Mouse (Mus musculus) olfactory bulb, adult 2 months (tissue): ENCODE data around the gene Adig. TPM values are rescaled to one million over a fixed set of nuclear protein-coding genes. Genes with fewer than 3 reads are reported as not detected.

Experiments
- H3K27ac ChIP-seq: fragments of 200-500 bp; 2 replicates; pipeline ENCODE4 v1.5.1; 2012; ENCODE audit warnings: low read depth, low read length; ENCODE audit not compliant: insufficient read depth
- H3K4me1 ChIP-seq: fragments of 200-500 bp; 2 replicates; pipeline ENCODE4 v1.6.1; 2012; ENCODE audit warnings: low read length; ENCODE audit not compliant: control insufficient read depth, insufficient read depth
- H3K4me3 ChIP-seq: fragments of 200-500 bp; 2 replicates; pipeline ENCODE4 v1.5.1; 2012; ENCODE audit warnings: mild to moderate bottlenecking, low read depth, low read length, moderate library complexity; ENCODE audit not compliant: insufficient read depth
- CTCF ChIP-seq: fragments of 200-500 bp; IDR thresholded peaks from 2 replicates; pipeline ENCODE4 v1.5.1; 2012; ENCODE audit warnings: low read depth, mild to moderate bottlenecking, low read length, moderate library complexity; ENCODE audit not compliant: insufficient read depth
- POLR2A ChIP-seq: fragments of 200-500 bp; IDR thresholded peaks from 2 replicates; pipeline ENCODE4 v1.6.1; 2012; ENCODE audit warnings: mild to moderate bottlenecking, low read depth, low read length, moderate library complexity; ENCODE audit not compliant: insufficient read depth
- WGBS: fragments of 180-500 bp; shearing (Covaris S2); methylation state at CpG from one replicate; pipeline ENCODE4 v1.1.7; 2018; 5-methylcytosine and 5-hydroxymethylcytosine counted together
- polyA plus RNA-seq: library from polyadenylated mRNA; stranded (reverse); fragments of >200 nt; gene quantifications from 2 replicates; pipeline ENCODE4 v1.2.4, GENCODE M21; 2012; ENCODE audit warnings: low replicate concordance; ENCODE audit not compliant: missing spikeins, insufficient read depth, insufficient read length

Gene Adig
- polyA plus RNA-seq, 1 experiment = not detected

DNA sequence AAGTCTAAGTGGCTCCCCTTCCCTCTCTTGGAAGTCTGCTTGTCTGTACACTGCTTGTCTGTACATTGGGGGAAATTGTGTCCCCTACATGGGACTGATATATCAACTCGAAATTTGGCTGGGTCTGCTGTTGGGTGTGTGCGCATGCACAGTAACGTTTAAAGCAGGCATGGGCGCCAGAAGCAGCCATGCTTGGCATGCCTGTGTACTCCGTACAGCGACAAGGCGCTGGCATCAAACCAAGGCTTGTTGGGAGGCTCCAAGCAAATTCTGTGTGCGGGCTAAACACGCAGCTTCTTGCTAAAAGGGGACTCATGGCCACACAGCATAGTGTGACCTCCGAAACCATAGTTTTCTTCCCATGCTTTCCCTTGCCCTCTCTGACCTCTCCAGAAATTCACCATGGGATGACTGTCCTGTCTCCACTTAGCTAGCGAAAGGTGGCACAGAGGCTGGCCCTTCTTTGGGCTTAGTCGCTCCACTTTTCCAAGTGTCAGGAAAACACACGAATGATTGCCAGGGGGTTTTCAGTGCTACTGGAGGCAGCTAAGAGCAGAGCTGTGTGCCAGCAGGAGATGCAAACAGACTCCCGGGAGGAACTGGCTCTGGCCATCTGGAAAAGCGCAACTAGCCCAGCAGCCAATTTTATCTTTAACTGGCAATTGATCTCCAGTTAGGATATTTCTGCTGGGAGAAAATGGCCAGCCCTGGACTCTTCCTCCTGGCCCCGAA is 21.9 kb downstream of the Adig start:
- no peaks in the 10 kb centered on the region; the same call in 1 of the 2 replicates for H3K4me1 ChIP-seq
- no peak overlapping the region for H3K27ac ChIP-seq
- H3K4me3 ChIP-seq = no peak overlapping the region
- TF ChIP-seq CTCF (no peak), POLR2A (no peak)
- 42% methylated on average over 16 of the region's 16 CpGs for WGBS

DNA sequence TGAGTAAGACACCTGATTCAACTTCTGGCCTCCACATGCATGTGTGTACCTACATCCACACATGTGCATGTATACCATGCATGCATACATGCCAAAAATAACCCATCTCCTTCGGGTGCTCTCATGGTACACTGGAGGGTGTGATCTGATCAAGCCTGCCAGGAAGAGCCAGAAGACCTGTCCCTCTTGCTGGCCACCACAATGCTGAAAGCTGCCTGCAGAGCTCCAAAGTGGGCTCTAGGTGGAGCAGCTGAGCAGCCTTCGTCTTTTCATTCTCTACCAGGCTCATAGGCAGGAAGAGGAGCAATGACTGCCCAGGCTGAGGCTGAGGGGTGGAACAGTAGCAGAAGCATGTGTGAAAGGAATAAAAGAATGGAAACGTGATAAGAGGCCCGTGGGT is 31.7 kb downstream of the Adig start:
- Histone ChIP-seq H3K4me3 (no peak overlapping the region), H3K4me1 (no peaks in the 10 kb centered on the region), H3K27ac (no peak overlapping the region)
- peak; percentile 85 for TF ChIP-seq CTCF
- no peak for TF ChIP-seq POLR2A
- WGBS = 3% methylated on average over 4 of the region's 4 CpGs

DNA sequence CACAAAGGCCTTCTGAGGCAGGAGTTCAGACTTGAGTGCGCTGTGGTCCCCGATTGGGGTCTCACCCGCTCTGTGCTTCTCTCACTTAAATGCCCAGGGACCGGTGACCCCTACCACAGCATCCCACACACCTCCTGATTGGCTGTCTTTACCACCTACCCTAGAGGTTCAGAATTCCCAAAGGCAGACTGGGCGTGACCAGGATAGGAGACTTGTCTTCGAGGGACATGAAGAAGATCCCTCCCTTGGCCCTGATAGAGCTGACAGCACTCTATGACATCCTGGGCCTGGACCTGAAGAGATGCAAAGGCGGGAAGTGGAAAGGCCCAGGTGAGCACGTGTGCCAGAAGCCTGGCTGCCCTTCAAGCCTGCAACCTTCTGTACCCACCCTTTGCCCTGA is 32.1 kb downstream of the Adig start:
- no peak overlapping the region for H3K27ac ChIP-seq
- peaks cover 3% of the 10 kb centered on the region; the same call in 1 of the 2 replicates for H3K4me1 ChIP-seq
- TF ChIP-seq CTCF (no peak), POLR2A (no peak)
- H3K4me3 ChIP-seq = no peak overlapping the region
- WGBS = 81% methylated on average over 8 of the region's 8 CpGs

DNA sequence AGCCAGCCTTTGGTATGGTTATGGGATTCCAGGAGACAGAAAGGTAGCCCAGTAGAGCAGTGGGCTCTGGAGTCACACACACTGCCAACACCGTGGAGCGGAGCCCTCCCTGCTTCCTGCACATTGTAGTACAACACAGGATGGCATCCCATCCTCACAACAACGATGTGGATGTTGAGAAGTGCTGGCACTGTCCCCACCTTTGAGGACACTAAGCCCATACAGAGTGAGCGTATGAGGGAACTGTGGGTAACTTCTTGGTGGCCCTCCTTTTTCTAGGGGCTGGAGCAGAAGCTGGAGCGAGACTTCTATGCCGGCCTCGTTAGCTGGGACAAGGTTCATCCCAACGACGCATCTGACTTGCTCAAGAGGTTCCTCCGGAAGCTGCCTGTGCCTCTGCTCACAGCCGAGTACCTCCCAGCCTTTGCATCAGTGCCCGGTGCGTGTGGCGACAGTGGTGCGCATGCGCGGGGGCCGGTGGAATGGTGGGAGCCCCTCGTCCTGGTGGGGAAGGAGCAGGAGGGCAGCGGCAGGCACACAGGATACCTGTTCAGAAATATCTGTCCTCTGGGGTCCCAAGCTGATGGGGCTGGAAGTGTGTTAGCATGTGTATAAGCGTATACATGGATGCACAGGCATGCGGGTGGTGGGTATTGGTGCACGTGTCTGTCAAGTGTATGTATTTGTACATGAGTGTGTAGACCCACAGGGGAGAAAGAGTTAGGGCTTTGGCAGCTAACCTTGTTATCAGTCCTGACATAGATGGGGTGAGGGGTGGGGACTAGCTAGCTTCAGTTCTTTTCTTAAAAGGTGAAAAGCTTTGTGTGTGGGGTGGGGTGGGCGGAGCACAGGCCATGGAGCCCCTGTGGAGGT is 37.3 kb downstream of the Adig start:
- TF ChIP-seq POLR2A = no peak; the same call in 1 of the 2 replicates
- no peak for TF ChIP-seq CTCF
- Histone ChIP-seq H3K4me3 (peak overlapping the region; percentile 27), H3K27ac (no peak overlapping the region), H3K4me1 (peaks cover 4% of the 10 kb centered on the region; the same call in 1 of the 2 replicates)
- 51% methylated on average over 24 of the region's 24 CpGs for WGBS

DNA sequence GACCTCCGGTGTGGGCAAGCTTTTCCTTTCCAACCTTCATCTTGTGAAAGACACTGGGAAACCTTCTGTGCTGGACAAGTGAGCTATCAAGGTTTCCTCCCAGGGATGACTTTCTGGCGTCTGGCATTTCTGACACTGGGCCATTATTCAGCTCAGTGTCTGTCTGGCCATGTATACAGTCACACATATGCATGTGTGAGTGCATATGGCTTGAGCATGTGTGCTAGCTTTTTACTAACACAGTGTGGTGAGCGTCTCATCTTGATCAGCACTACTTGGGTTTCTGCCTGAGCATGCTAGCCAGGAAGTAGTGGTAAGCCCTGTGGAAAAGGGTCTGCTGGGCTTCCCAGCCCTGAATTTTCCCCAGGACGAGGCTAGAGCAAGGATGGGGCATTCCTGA is 38.9 kb downstream of the Adig start:
- H3K4me1 ChIP-seq = peaks cover 5% of the 10 kb centered on the region
- WGBS = 74% methylated on average over 4 of the region's 4 CpGs
- no peak for TF ChIP-seq CTCF
- TF ChIP-seq POLR2A = no peak
- no peak overlapping the region for H3K4me3 ChIP-seq
- H3K27ac ChIP-seq = no peak overlapping the region

DNA sequence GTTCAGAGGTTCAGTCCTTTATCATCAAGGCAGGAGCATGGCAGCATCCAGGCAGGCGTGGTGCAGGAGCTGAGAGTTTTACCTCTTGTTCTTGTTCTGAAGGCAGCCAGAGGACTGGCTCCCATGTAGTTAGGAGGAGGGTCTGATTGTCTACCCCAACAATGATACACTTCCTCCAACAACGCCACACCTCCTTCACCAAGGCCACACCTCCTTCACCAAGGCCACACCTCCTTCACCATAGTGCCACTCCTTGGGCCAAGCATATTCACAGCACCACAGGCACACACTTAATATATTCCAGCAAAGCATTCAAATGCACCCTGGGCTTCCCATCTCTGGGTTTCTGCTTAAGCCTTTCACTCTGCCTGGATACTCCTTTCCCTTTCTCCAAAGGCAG is 42.9 kb downstream of the Adig start:
- peaks cover 17% of the 10 kb centered on the region for H3K4me1 ChIP-seq
- TF ChIP-seq CTCF = no peak
- 77% methylated on average over 2 of the region's 2 CpGs for WGBS
- no peak overlapping the region for H3K27ac ChIP-seq
- no peak overlapping the region for H3K4me3 ChIP-seq

DNA sequence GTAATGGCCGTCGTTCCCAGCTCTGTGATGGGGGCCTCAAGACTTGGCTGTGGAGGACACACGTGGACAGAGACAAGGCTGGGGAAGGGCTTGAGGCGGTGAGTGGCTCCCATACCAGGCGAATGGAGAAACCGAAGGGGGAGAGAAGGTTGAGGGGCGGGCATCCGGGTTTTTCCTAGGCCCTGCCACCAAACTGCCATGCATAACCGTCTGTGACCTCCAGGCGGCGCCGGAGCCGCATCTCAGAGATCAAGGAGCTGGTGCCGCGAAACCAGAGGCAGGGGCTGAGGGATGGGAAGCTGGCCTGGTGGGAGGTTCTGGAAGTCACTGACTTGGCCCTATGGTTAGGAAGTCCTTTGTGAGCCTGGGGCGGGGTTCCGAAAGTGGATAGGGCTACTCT is 44.3 kb downstream of the Adig start:
- TF ChIP-seq CTCF (peak; percentile 94), POLR2A (no peak)
- no peak overlapping the region for H3K4me3 ChIP-seq
- WGBS = 4% methylated on average over 17 of the region's 17 CpGs
- H3K4me1 ChIP-seq = peaks cover 17% of the 10 kb centered on the region
- no peak overlapping the region for H3K27ac ChIP-seq

DNA sequence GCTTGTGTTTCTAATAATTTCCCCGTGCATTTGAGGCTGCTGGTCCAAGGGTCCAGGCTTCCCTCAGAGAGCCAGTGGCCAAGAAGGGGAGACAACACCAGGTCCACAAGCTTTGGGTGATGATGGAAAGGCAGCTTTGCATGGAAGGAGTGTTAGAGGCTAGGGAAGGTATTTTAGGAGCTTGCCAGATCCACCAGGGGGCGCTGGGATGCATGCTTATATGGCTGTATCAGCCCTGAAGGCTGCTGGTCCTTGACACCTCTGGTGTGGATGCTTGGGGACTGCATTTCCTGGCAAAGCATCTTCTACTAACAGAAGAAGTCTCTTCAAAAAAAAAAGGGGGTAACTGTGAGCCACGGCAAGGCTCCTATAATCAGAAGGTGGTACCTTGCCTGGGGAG is 47.7 kb downstream of the Adig start:
- TF ChIP-seq CTCF (peak; percentile 52), POLR2A (no peak)
- Histone ChIP-seq H3K4me1 (peaks cover 17% of the 10 kb centered on the region), H3K4me3 (no peak overlapping the region), H3K27ac (no peak overlapping the region)
- WGBS = 4% methylated on average over 3 of the region's 3 CpGs

DNA sequence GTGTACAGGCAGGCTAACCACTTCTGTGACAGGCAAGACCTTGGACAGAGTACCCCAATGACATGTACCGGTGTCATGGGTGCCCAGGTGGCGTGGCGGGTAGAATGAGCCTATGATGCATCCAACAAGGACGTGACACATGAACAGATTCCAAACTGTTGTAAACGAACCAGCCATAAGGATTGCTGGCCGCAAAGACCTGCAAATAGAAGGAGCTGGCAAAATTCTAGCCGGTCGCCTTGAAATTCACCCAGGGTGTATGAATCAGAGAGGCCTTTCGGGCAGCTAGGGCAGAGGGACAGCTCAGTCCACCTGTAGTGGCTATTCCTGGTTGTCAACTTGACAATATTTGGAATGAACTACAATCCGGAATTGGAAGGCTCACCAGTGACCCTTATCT is 52.0 kb downstream of the Adig start:
- Histone ChIP-seq H3K27ac (no peak overlapping the region), H3K4me1 (peaks cover 26% of the 10 kb centered on the region), H3K4me3 (no peak overlapping the region)
- no peak for TF ChIP-seq POLR2A
- TF ChIP-seq CTCF = no peak
- 73% methylated on average over 10 of the region's 10 CpGs for WGBS
